Mouse (Mus musculus) limb, embryonic 10.5 days (tissue): Measurements from ENCODE around the gene Wnt2. TPM values are rescaled to one million over a fixed set of nuclear protein-coding genes. Genes with fewer than 3 reads are reported as not detected.

Experiments
- DNase-seq: peaks from one replicate; pipeline ENCODE4 v3.0.0-alpha.2; 2017; ENCODE audit warnings: low spot score
- H3K27ac ChIP-seq: fragments of 300-500 bp; sonication (generic); 2 replicates; pipeline ENCODE4 v1.5.1; 2016; ENCODE audit warnings: mild to moderate bottlenecking
- H3K27me3 ChIP-seq: fragments of 300-500 bp; sonication (generic); 2 replicates; pipeline ENCODE4 v1.6.1; 2016; ENCODE audit warnings: low read depth, mild to moderate bottlenecking; ENCODE audit not compliant: poor library complexity, severe bottlenecking
- H3K36me3 ChIP-seq: fragments of 300-500 bp; sonication (generic); 2 replicates; pipeline ENCODE4 v1.6.1; 2016; ENCODE audit warnings: mild to moderate bottlenecking, moderate library complexity
- H3K4me1 ChIP-seq: fragments of 300-500 bp; sonication (generic); 2 replicates; pipeline ENCODE4 v1.6.1; 2016
- H3K4me3 ChIP-seq: fragments of 300-500 bp; sonication (generic); 2 replicates; pipeline ENCODE4 v1.5.1; 2016; ENCODE audit warnings: mild to moderate bottlenecking, moderate library complexity
- H3K9me3 ChIP-seq: fragments of 300-500 bp; sonication (generic); replicated peaks from 2 replicates; pipeline ENCODE4 v1.6.1; 2016; ENCODE audit warnings: mild to moderate bottlenecking
- WGBS: fragments of 180-500 bp; shearing (Covaris S2); methylation state at CpG from one replicate; pipeline ENCODE4 v1.1.7; 2016; 5-methylcytosine and 5-hydroxymethylcytosine counted together
- polyA plus RNA-seq: library from polyadenylated mRNA; unstranded; fragments of >200 nt; fragmentation: Nextera tagmentation; extraction: Ambion mirVana; gene quantifications from 2 replicates; pipeline ENCODE4 v1.2.1, GENCODE M21; 2016

The Wnt2 gene
- polyA plus RNA-seq, 1 experiment from 2014 or later = 3.9 TPM

DNA sequence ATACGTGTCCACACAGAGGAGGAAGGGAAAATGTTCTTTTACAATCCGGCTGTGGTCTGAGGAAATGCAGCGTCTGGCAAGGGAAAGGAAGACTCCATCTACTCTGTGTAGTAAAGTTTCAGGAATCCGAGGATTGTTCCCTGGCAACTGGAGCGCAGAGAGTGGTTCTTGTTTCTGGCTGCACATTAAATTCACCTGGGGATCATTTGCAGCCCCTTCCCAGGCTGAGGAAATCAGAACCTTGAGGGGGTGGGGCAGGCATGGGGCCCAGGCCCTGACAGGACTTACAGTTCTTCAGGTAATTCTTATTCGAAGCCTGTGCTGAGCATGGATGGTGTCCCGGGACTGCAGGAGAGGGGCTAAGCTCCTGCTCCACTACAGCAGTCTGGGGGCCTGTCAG is 17.0 kb downstream of the Wnt2 start:
- 77% methylated on average over 7 of the region's 7 CpGs for WGBS
- H3K4me3 ChIP-seq = no peak overlapping the region
- H3K36me3 ChIP-seq = no peaks in the 10 kb centered on the region
- no peak for DNase-seq
- no peaks in the 10 kb centered on the region for H3K27me3 ChIP-seq
- H3K9me3 ChIP-seq = no peaks in the 10 kb centered on the region
- H3K27ac ChIP-seq = peak overlapping the region; percentile 14; the same call in 1 of the 2 replicates
- peaks cover 7% of the 10 kb centered on the region for H3K4me1 ChIP-seq

GRCm38 (mm10) chr6:18007356-18007755 is 23.0 kb downstream of the Wnt2 start:
- 73% methylated on average over 3 of the region's 3 CpGs for WGBS
- Histone ChIP-seq H3K4me1 (no peaks in the 10 kb centered on the region), H3K27ac (no peak overlapping the region), H3K36me3 (no peaks in the 10 kb centered on the region), H3K4me3 (no peak overlapping the region), H3K27me3 (no peaks in the 10 kb centered on the region), H3K9me3 (no peaks in the 10 kb centered on the region)
- no peak for DNase-seq

DNA sequence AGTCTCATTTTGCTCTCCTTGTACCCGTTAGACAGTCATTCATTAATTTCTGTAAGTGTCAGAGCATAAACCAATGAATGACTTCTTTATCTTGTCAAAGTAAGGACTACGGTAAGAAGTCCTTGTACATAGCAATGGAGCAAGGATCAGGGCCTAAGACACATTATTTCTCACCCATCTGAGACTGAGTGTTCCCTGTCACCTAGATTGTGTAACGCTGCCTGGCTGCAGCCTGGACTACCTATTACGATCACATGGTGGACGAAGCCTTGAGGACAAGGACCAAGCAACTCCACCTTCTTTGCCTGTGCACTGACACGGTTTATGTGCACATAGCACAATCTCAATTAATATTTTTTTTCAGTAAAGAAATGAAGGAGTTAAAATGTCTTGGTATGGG is 28.3 kb downstream of the Wnt2 start:
- WGBS = 90% methylated on average over 6 of the region's 6 CpGs

GRCm38 (mm10) chr6:17998497-17998896 is 31.9 kb downstream of the Wnt2 start:
- peak; percentile 31 for DNase-seq
- H3K27ac ChIP-seq = no peak overlapping the region
- H3K27me3 ChIP-seq = no peaks in the 10 kb centered on the region
- H3K9me3 ChIP-seq = no peaks in the 10 kb centered on the region
- H3K4me1 ChIP-seq = peaks cover 4% of the 10 kb centered on the region
- no peaks in the 10 kb centered on the region for H3K36me3 ChIP-seq
- whole genome bisulfite sequencing = 19% methylated on average over 4 of the region's 4 CpGs
- no peak overlapping the region for H3K4me3 ChIP-seq

More for the DNA sequence above, 28.3 kb downstream of the Wnt2 start:
- Histone ChIP-seq H3K36me3 (no peaks in the 10 kb centered on the region), H3K4me1 (peaks cover 4% of the 10 kb centered on the region), H3K27me3 (no peaks in the 10 kb centered on the region), H3K9me3 (no peaks in the 10 kb centered on the region), H3K4me3 (no peak overlapping the region), H3K27ac (no peak overlapping the region)
- no peak for DNase-seq

- no peak for DNase-seq
- Histone ChIP-seq H3K27me3 (no peaks in the 10 kb centered on the region), H3K9me3 (no peaks in the 10 kb centered on the region), H3K4me1 (peaks cover 4% of the 10 kb centered on the region), H3K27ac (no peak overlapping the region), H3K36me3 (no peaks in the 10 kb centered on the region), H3K4me3 (no peak overlapping the region)
- WGBS = 72% methylated on average over 6 of the region's 6 CpGs
Measured at GRCm38 (mm10) chr6:17994956-17995790, 35.2 kb downstream of the Wnt2 start.

GRCm38 (mm10) chr6:17991625-17992024 is 38.8 kb downstream of the Wnt2 start:
- no peak overlapping the region for H3K27ac ChIP-seq
- no peaks in the 10 kb centered on the region for H3K4me1 ChIP-seq
- no peaks in the 10 kb centered on the region for H3K27me3 ChIP-seq
- WGBS = 80% methylated on average over 7 of the region's 7 CpGs
- H3K36me3 ChIP-seq = no peaks in the 10 kb centered on the region
- no peaks in the 10 kb centered on the region for H3K9me3 ChIP-seq
- H3K4me3 ChIP-seq = no peak overlapping the region
- DNase-seq = no peak

DNA sequence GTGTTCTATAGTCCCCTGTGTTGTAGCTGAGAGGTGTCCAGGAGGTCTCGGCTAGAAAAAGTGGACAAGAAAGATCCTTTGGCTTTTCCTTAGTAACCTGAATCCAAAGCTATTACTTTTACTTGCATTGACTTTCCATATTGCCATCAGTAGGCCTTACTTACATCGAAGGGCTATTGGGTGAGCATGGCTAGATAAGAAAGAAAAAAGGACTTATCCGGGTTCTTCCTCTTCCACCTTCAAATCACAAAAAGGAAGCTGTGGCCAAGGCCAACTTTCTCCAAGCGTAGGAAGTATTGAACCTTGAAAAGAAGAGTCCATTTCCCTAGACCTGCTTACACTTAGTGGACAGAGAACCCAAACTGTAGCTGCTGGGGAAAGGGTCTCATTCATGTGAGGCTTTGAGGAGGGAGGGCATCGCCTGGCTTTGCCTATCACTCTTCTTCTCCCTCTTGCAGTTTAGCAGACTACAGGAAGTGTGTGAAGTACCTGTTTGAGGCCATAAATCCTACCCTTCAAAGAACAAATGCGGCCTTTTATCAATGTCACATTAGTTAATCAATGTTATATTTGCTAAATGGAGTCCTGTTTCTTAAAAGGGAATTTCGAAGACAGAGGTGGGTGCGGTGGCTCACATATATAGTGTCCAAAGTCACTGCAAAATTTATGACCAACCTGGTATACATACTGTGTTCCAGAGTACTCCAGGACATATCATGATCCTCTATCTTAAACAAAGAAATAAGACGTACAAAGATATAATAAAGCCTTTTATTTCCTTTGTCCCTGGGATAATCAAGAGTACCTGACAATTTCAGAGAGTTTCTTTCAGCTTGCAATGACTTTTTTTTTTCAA is 40.0 kb downstream of the Wnt2 start:
- H3K4me3 ChIP-seq = no peak overlapping the region
- H3K27me3 ChIP-seq = no peaks in the 10 kb centered on the region
- H3K27ac ChIP-seq = no peak overlapping the region
- 92% methylated on average over 9 of the region's 9 CpGs for WGBS
- no peaks in the 10 kb centered on the region for H3K9me3 ChIP-seq
- no peaks in the 10 kb centered on the region for H3K4me1 ChIP-seq
- no peak for DNase-seq
- H3K36me3 ChIP-seq = no peaks in the 10 kb centered on the region

DNA sequence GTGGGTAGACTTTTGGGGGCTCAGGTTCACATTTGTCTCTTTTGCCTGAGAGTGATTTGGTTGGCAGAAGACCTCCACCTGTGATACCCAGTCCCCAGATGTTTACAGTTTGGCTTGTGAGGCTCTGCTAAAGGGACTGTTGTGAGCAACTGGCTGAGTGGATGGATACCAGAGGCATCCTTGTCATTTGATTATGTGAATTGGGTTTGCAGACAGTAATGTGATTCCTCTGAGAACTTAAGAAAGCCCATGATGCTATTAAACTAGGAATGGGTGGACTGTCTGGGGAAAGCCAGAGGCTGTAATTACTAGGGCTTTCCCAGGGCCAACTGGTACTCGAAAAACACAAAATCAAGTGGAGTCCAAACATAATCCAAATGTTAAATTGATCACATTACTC is 51.0 kb downstream of the Wnt2 start:
- Histone ChIP-seq H3K27me3 (no peaks in the 10 kb centered on the region), H3K4me3 (no peak overlapping the region)
- WGBS = 61% methylated on average over 1 of the region's 1 CpGs

DNA sequence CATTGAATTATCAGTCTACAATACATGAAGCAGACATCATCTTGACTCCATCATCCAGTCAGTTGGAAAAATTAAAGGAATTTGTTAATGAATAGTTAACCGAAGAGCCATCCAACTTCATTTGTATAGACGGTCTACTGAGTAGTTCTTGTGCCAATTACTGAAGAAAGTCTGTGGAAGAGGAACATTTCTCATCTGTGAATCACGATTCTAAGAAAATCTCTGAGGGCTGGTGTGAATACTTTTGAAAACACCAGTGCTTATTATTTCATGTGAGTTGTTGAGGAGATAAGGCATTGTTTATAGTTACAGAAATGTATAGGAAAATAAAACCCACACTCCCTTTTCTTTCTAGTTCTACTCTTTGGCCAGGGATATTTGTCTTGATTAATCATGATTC is 51.5 kb downstream of the Wnt2 start:
- no peak for DNase-seq
- 92% methylated on average over 3 of the region's 3 CpGs for whole genome bisulfite sequencing

More for the DNA sequence above, 51.0 kb downstream of the Wnt2 start:
- no peak for DNase-seq
- no peak overlapping the region for H3K27ac ChIP-seq
- H3K4me1 ChIP-seq = no peaks in the 10 kb centered on the region
- H3K9me3 ChIP-seq = no peaks in the 10 kb centered on the region
- no peaks in the 10 kb centered on the region for H3K36me3 ChIP-seq

GRCm38 (mm10) chr6:17978324-17978723 is 52.1 kb downstream of the Wnt2 start:
- DNase-seq = no peak
- H3K36me3 ChIP-seq = no peaks in the 10 kb centered on the region
- H3K27me3 ChIP-seq = no peaks in the 10 kb centered on the region
- no peak overlapping the region for H3K4me3 ChIP-seq
- no peaks in the 10 kb centered on the region for H3K9me3 ChIP-seq
- no peak overlapping the region for H3K27ac ChIP-seq
- WGBS = 93% methylated on average over 5 of the region's 5 CpGs
- H3K4me1 ChIP-seq = no peaks in the 10 kb centered on the region

More for the DNA sequence above, 51.5 kb downstream of the Wnt2 start:
- Histone ChIP-seq H3K36me3 (no peaks in the 10 kb centered on the region), H3K27me3 (no peaks in the 10 kb centered on the region), H3K27ac (no peak overlapping the region), H3K4me3 (no peak overlapping the region), H3K9me3 (no peaks in the 10 kb centered on the region), H3K4me1 (no peaks in the 10 kb centered on the region)

DNA sequence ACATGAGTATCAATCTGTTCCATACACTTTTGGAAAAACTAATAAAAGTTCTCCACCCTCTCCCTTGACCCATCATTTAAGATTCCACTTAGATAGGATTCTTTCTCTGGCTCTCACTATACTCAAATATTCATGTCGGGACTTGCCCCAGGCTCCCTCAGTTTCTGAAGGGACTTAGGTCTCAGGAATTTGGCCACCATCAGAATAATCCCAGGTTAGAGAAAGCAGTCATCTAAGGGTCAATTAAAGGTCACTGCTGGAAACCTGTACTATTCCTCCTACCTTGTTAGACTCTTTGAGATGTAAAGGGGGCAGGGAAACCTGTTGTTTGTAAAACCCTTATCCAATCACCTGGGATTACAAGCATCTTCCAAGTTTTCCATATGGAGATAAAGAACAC is 53.2 kb downstream of the Wnt2 start:
- Histone ChIP-seq H3K36me3 (no peaks in the 10 kb centered on the region), H3K9me3 (no peaks in the 10 kb centered on the region), H3K27me3 (no peaks in the 10 kb centered on the region), H3K27ac (no peak overlapping the region), H3K4me1 (no peaks in the 10 kb centered on the region), H3K4me3 (no peak overlapping the region)
- no peak for DNase-seq
- 67% methylated on average over 1 of the region's 1 CpGs for WGBS

GRCm38 (mm10) chr6:17974416-17974815 is 56.0 kb downstream of the Wnt2 start:
- Histone ChIP-seq H3K4me1 (no peaks in the 10 kb centered on the region), H3K27ac (no peak overlapping the region), H3K27me3 (no peaks in the 10 kb centered on the region), H3K4me3 (no peak overlapping the region), H3K36me3 (no peaks in the 10 kb centered on the region), H3K9me3 (no peaks in the 10 kb centered on the region)
- no peak for DNase-seq
- WGBS = 93% methylated on average over 3 of the region's 3 CpGs

DNA sequence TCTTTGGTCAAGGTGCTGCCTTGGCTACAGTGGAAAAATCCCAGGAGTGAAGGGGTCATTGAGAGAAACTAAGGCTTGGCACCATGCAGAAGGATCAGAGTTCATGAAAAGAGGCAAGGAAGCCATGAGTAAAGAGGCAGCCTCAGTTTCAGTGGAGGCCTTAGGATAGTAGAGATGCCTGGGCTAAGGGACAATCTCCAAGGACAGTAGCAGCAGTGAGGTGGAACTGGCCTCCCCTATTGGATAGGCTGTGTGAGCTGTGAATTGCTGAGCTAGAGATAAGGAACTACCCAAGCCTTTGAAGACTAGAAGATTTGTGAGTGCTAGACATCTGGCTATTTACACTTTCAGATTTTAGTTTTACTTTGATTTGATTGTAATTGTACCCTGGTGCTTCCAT is 59.0 kb downstream of the Wnt2 start:
- Histone ChIP-seq H3K36me3 (no peaks in the 10 kb centered on the region), H3K9me3 (no peaks in the 10 kb centered on the region), H3K4me1 (no peaks in the 10 kb centered on the region), H3K27ac (no peak overlapping the region), H3K4me3 (no peak overlapping the region), H3K27me3 (no peaks in the 10 kb centered on the region)
- no peak for DNase-seq
